Mouse (Mus musculus) kidney, adult 18-20 months (tissue): ENCODE results near the gene Yif1b.

Experiments used
- DNase-seq: peaks from one replicate; pipeline ENCODE4 v3.0.0; 2021

Yif1b gene

DNA sequence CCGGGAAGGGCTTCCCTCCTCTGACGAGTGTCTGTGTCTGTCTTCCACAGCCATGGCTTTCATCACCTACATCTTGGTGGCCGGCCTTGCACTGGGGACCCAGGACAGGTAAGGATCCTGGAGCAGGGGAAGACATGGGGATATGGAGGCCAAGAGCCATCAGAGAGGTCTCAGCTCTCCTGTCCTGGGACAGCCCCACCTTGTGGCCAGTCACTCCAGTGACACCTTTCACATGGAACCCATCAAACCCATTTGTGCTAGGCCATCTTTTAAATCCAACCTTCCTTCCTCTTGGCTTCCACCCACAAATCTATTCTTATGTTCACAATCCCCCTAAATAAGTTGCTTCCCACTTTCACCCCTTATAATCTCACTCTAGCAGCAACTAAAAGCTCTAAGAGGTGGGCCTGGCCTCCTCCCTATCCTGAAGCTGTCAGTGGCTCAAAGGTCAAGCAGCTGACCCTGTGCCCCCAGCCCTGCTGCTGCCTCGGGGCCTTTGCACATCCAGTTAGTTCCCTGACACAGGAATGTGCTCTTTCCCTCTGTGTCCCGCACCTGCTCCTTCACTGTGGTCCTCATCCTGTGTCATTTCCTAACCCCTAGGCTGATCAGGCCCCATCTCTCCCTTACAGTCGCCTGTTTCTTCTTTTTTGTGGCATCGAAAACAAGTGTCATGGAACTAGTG lies 6.7 kb downstream of the Yif1b start:
- DNase-seq: no peak

- DNase-seq: no peak
These were observed 7.9 kb downstream of the Yif1b start for GRCm38 (mm10) chr7:29246015-29246414.

DNA sequence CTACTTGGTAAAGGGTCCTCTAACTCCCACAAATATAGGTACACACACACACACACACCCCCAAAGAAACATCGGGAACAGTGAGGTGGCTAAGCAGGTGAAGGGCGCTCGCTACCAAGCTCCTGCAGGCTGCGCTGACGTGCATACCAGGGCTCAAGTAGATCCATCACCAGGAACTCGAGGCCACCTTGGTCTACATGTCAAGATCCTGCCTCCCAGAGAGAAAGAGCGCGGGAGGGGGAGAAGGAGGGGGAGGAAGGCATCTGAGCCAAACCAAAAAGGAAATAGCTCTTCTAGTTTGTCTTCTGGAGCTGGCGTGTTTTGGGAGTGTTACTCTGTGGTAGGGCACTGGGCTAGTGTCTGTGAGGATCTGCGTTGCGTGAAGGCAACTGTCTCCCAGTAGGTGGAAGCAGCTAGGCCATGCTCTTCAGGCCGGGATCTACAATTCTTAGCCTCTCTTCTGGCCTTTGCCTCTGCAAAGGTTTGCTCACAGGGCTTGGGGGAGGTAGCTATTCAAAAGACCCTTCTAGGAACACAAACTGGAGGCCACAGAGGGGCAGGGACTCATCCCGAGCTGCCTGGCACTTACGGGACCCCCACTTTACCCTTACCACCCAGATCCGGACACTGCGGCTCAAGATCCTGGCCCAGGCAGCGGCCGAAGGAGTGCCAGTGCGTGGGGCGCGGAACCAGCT lies 8.6 kb downstream of the Yif1b start:
- DNase-seq: no peak

GRCm38 (mm10) chr7:29247314-29247700 lies 9.2 kb downstream of the Yif1b start:
- peak; percentile 86 for DNase-seq

GRCm38 (mm10) chr7:29247706-29248105 lies 9.6 kb downstream of the Yif1b start:
- DNase-seq: no peak

GRCm38 (mm10) chr7:29248261-29248841 lies 10.2 kb downstream of the Yif1b start, which contains the start of gene 2200002D01Rik:
2200002D01Rik (minus strand) TSS chr7:29248466.
- DNase-seq: peak; percentile 76

DNA sequence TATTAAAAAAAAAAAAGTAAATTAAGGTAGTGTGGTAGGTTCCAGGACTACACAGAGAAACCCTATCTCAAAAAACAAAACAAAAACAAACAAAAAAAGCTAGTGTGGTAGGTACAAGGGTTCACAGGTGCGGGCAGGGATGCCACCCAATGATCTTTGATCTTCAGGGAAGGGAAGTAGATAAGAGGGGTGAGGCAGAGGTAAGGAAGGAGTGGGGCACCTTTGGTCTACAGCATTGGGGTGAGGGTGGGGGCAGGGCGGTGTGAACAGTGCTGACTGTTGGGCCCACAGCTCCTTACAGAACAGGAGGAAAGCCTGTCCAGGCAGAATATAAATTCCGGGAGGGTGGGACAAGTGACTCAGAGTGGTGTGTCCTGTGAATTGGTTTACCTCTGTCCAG lies 13.0 kb downstream of the Yif1b start:
- DNase-seq: no peak

DNA sequence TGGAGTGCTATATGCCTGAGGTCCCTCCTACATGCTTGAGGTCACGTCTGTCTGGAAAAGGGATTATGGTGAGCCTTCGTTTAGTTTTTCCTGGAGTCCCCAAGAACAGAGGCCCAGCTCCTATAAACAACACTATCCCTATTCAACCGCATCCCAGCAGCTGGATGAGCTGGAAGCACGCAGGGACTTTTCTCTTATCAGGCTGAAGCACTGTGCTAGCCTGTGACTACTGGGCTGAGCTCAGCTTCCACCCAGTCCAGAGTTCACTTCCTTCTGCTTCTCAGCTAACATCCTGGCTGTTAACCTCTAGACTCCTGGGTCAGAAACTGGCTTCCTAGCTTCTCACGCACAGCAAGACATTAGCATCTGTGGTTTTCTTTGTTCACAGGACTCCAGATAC lies 15.7 kb downstream of the Yif1b start:
- peak; percentile 47 for DNase-seq

- DNase-seq: no peak
These were observed 17.7 kb downstream of the Yif1b start for GRCm38 (mm10) chr7:29255875-29256274.

DNA sequence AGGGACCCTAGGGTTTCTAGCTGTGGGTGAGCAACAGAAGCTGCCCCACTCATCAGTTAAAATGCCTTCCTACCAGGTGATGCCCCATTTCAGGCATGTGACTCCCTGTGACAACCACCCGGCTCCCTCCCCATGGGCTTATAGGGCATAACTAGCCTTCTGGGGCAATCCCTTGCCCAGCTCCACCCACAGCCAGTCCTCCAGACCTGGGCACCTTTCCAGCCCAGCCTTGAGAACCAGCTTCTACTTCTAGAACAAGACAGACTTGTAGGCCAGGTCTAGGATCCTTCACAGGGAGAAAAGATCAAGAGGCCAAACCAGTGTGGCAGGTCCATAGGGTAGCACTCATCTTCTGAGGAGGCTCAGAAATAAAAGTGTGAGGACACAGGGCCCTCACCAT lies 19.2 kb downstream of the Yif1b start:
- peak; percentile 83 for DNase-seq

DNA sequence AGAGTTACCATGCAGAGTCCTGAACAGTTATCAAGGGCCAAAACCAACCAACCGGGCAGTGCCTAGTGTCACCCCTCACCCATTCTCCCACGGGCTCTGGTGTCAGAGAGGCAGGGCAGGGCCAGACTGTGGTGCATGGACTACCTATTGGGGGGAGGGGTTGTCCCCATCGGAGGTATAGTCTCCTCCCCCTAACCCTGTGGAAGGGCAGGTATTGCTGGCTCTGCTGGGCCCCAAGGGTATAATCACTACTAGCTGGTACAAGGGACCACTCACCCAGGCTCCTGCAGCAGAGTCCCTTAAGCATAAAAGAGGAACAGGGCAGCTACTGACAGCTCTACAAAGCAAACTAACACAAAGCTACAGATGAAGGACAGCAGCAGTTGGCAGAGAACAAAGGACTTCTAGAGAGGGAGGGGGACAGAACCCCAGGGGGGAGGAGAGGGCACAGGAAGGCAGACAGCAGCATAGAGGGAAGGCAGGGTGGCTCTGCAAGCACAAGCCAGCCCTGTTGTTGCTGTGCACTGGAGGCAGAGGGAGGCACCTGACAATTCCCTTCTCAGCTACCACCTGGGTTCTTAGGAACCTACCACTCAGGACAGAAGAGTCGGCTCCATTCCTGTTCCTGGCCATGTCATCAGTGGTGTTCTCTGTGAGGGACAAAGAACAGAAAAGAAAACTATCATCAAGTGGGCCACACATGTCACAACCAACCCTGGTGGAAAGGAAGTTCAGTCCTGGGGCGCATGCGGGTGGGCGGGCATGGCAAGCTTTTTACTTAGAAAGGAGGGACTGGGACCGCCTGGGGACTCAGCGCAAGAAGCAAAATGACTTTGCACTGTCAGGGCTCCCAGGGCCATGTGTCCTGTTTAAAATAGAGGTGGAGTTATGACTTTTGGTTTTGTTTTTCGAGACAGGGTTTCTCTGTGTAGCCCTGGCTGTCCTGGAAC lies 21.9 kb downstream of the Yif1b start:
- DNase-seq: no peak

- peak; percentile 60 for DNase-seq
These were observed 24.0 kb downstream of the Yif1b start for GRCm38 (mm10) chr7:29262151-29262550.

DNA sequence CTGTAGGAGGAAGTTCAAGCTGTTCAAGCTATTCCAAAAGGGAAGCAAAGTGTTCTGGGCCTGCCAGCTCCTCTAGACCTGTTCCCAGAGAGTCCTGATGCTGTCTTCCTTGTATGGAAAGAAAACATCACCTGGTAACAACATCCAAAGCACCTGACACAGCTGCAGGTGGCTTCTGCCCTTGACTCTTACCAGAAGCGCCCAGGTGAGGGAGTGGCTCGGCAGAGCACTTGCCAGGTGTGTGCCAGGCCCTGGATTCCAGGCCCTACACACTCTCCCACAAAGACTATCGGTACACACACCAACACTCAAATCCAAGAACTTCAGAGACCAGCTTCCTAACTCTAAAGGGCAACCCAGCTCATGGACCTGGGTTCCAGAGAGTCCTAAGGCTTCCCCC lies 25.7 kb downstream of the Yif1b start:
- no peak for DNase-seq

GRCm38 (mm10) chr7:29265636-29266035 lies 27.5 kb downstream of the Yif1b start:
- peak; percentile 29 for DNase-seq

GRCm38 (mm10) chr7:29266931-29267330 lies 28.8 kb downstream of the Yif1b start:
- DNase-seq: peak; percentile 52

DNA sequence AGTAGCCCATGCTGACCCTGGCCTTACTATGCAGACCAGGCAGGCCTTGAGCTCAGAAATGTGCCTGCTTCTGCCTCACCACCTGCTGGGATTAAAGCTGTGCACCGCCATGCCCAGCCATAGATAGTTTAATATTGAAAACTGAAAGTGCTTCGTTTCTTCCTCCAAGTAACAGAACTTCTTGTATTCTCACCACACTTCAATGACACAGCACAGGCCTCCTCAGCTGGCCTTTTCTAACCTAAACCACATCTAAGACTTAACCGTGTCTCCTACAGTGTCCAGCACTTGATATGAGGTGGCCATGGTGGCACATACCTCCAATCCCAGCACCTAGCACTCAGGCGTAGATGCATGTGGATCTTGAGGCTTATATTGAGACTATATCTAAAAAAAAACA lies 32.3 kb downstream of the Yif1b start:
- no peak for DNase-seq

DNA sequence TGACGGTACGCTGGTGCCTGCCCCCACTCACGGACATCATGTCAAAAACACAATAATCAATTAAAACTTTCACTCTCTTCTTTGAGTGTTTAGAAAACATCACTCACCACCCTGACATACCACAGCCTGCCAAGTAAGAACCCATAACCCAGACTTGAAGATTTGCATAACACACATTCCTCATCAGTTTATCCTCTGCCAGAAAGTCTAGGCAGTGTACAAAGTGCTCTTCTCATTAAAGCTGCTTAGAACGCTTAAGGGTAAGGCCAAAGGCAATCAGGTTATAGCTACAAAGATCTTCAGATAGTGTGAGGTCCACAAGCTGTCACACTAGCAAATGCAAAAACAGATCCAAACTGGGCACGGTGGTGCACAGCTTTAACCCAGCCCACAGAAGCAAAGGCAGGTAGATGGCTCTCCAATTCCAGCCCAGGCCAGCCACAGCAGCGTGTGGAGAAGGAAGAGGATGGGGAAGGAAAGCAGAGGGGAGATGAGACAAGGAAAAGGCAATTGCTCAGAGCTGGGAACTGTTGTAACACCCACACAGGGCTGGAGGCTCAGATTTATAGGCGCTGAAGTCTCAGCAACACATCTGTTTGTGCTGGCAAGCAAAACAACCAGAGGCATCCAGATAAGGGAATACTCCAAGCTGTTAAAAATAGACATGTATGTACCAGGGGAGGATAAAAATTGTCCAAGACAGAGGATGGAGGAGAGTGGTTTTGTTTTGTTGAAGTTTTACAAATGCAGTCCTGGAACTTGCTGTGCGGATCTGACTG lies 33.7 kb downstream of the Yif1b start:
- no peak for DNase-seq

DNA sequence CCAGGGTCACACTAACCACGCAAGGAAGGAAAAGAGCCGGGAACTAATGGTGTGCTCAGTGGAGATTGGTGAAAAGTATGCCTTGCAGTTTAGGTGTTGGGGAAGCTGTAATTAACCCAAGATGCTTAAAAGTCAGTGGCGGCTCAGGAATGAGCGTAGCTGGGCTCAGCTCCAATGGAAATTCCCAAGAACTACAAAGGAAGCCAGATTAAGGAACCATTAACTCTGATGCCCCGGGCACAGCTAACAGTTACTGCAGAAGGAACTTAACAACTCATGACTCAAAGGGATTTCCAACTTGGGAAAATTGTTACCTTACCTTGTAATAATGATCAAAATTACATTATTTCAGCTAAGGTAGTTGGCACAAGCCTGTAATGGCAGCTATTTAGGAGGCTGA lies 38.6 kb downstream of the Yif1b start:
- peak; percentile 68 for DNase-seq

GRCm38 (mm10) chr7:29277510-29277909 lies 39.4 kb downstream of the Yif1b start:
- DNase-seq: no peak

- DNase-seq: no peak
These were observed 41.1 kb downstream of the Yif1b start for GRCm38 (mm10) chr7:29279261-29279660.

DNA sequence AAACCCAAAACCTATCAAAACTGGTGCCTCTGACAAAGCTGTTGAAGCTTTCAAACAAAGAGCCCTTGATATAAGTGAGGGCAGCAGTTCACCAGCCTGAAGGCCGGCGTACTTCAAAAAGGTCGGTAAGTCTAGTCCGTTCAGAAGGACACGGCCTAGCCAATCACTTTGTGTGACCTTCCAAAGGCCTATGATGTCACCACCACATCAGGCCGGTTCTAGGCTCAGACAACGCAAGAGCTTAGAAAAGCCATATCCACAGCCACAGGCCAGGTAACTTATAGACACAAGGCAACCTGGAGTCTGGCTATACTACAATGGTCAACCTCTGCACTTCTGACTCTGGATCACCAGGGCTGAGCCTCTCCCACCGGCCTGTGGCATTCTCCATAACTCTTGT lies 41.8 kb downstream of the Yif1b start:
- no peak for DNase-seq

GRCm38 (mm10) chr7:29280801-29281200 lies 42.7 kb downstream of the Yif1b start:
- DNase-seq: no peak
